Mouse (Mus musculus) liver, postnatal 0 days (tissue): ENCODE results near the gene Hyls1. TPM values are rescaled to one million over a fixed set of nuclear protein-coding genes. Genes with fewer than 3 reads are reported as not detected.

Source experiments
- ATAC-seq: fragments of 200-750 bp; cut with Nextera tagmentation; 2 replicates; pipeline ENCODE4 v1.8.0; 2017; ENCODE audit warnings: mild to moderate bottlenecking, moderate library complexity
- DNase-seq: peaks from one replicate; pipeline ENCODE4 v3.0.0-alpha.2; 2016
- H3K27ac ChIP-seq: fragments of 300-500 bp; sonication (generic); 2 replicates; pipeline ENCODE4 v1.5.1; 2014; ENCODE audit warnings: antibody characterized with exemption, moderate library complexity, mild to moderate bottlenecking, low read depth
- H3K27me3 ChIP-seq: fragments of 300-500 bp; sonication (generic); 2 replicates; pipeline ENCODE4 v1.6.1; 2014; ENCODE audit warnings: low read length, control low read depth, mixed read lengths; ENCODE audit not compliant: insufficient read depth
- H3K36me3 ChIP-seq: fragments of 300-500 bp; sonication (generic); replicated peaks from 2 replicates; pipeline ENCODE4 v1.6.1; 2014; ENCODE audit warnings: mild to moderate bottlenecking, control low read depth, low read length, moderate library complexity, mixed read lengths; ENCODE audit not compliant: insufficient read depth
- H3K4me1 ChIP-seq: fragments of 300-500 bp; sonication (generic); 2 replicates; pipeline ENCODE4 v1.6.1; 2014; ENCODE audit warnings: antibody characterized with exemption, mild to moderate bottlenecking, control low read depth; ENCODE audit not compliant: insufficient read depth
- H3K4me2 ChIP-seq: fragments of 300-500 bp; sonication (generic); 2 replicates; pipeline ENCODE4 v1.6.1; 2014; ENCODE audit warnings: low read depth, mild to moderate bottlenecking, low read length, moderate library complexity, mixed read lengths
- H3K4me3 ChIP-seq: fragments of 300-500 bp; sonication (generic); 2 replicates; pipeline ENCODE4 v1.5.1; 2014; ENCODE audit warnings: low read depth, low read length
- H3K9ac ChIP-seq: fragments of 300-500 bp; sonication (generic); replicated peaks from 2 replicates; pipeline ENCODE4 v1.6.1; 2014; ENCODE audit warnings: mild to moderate bottlenecking, moderate library complexity
- H3K9me3 ChIP-seq: fragments of 300-500 bp; sonication (generic); 2 replicates; pipeline ENCODE4 v1.6.1; 2016; ENCODE audit warnings: mild to moderate bottlenecking, control low read depth, low read length, mixed read lengths
- CTCF ChIP-seq: sonication (generic); IDR thresholded peaks from 2 replicates; pipeline ENCODE4 v1.5.1; 2016; ENCODE audit warnings: antibody characterized with exemption, low read depth
- EP300 ChIP-seq: IDR thresholded peaks from 2 replicates; pipeline ENCODE4 v1.6.1; 2016; ENCODE audit warnings: antibody characterized with exemption, low read depth, mild to moderate bottlenecking
- WGBS: fragments of 180-500 bp; shearing (Covaris S2); extraction: QIAGEN DNeasy Blood & Tissue Kit; methylation state at CpG from one replicate; pipeline ENCODE4 v1.1.7; 2014; ENCODE audit not compliant: insufficient replicate concordance; 5-methylcytosine and 5-hydroxymethylcytosine counted together
- polyA plus RNA-seq: library from polyadenylated mRNA; unstranded; fragments of >200 nt; fragmentation: Nextera tagmentation; extraction: Ambion mirVana; gene quantifications from 2 replicates; pipeline ENCODE4 v1.2.1, GENCODE M21; 2015

The Hyls1 gene
- polyA plus RNA-seq, 1 experiment from 2014 or later: 4.7 TPM

DNA sequence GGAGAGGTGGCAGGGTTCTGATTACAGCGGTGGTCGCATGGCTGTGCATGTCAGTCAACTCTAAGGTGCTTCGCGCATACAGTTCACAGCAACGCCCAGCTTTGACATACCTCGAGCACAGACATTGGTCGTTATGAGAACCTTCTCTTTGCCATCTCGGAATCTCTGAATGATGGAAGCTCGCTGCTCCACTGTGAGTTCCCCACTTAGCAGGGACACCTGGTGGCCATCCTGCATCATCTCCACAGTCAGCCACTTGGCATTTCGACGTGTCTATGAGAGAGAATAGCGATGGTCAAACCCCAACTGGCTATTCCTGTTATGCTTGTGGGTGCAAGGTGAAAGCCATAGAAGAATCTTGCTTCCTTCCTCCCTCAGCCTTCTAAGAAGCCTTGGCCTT is 24.5 kb downstream of the Hyls1 start:
- Histone ChIP-seq H3K27me3 (no peaks in the 10 kb centered on the region), H3K4me3 (no peak overlapping the region), H3K4me1 (peaks cover 3% of the 10 kb centered on the region; the same call in 1 of the 2 replicates), H3K27ac (no peak overlapping the region), H3K9me3 (no peaks in the 10 kb centered on the region), H3K9ac (no peak overlapping the region), H3K4me2 (no peak overlapping the region), H3K36me3 (no peaks in the 10 kb centered on the region)
- TF ChIP-seq CTCF (peak; percentile 17; the same call in 1 of the 2 replicates), EP300 (no peak)
- WGBS: 68% methylated on average over 12 of the region's 12 CpGs
- ATAC-seq: no peak
- DNase-seq: no peak

DNA sequence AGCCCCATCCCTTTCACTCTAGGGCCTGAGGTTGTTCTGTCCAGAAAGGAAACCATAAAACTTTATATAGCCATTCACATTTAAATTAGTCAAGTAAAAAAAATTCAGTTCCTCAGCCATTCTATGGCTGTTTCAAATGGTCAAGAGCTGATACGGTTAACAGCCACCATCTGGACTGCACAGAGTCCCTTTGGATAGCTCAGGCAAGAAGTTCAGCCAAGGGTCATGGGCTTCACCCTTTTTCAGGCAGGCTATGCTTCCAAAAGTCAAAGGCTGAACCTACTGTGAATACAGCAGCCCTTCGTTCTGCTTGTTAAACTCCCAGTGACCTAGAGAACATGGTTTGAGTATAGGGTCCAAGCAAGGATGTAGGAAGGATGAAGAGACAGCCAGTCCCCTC is 25.5 kb downstream of the Hyls1 start:
- ATAC-seq (no peak), DNase-seq (no peak)
- WGBS: 69% methylated on average over 2 of the region's 2 CpGs
- no peak for TF ChIP-seq EP300
- no peak for TF ChIP-seq CTCF
- peaks cover 3% of the 10 kb centered on the region; the same call in 1 of the 2 replicates for H3K4me1 ChIP-seq
- no peak overlapping the region for H3K9ac ChIP-seq
- H3K4me2 ChIP-seq: no peak overlapping the region
- H3K9me3 ChIP-seq: no peaks in the 10 kb centered on the region
- no peaks in the 10 kb centered on the region for H3K36me3 ChIP-seq
- H3K27me3 ChIP-seq: no peaks in the 10 kb centered on the region
- H3K27ac ChIP-seq: no peak overlapping the region
- H3K4me3 ChIP-seq: no peak overlapping the region

DNA sequence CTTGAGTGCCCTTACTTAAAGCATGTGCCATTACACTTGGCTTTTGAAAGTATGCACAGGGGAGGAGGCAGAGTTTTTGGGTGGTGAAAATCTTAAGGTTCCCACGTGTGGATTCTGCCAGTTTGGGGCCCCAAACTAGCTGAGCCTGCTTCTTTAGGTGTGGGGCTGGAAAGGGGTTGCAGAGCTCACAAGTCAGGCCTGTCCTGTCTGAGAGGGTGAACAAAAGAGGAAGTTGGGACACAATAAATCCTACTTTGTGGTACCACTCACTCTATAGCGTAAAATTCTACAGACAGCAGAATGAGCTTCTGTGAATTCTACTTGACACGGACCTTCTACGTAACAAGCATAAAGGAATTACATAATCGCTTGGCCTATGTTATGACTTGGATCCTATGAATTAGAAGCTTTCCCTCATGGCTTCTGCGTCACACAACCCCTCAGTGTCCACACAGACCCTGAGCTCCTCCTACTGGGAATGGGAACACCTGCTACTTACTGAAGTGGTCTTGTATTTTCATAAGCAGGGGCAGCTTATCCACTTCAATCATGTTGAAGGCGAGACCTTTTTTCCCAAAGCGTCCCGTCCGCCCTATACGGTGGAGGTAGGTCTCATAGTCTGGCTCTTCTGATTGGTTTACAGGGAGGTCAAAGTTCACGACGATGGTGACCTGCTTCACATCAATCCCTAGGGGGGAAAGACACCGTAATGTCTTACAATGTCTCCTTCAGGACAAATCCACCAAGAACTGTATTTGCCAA is 26.9 kb downstream of the Hyls1 start:
- H3K9me3 ChIP-seq: no peaks in the 10 kb centered on the region
- TF ChIP-seq CTCF: no peak
- no peak for TF ChIP-seq EP300
- no peak overlapping the region for H3K9ac ChIP-seq
- H3K36me3 ChIP-seq: no peaks in the 10 kb centered on the region
- WGBS: 71% methylated on average over 14 of the region's 14 CpGs
- H3K27ac ChIP-seq: no peak overlapping the region
- ATAC-seq (no peak), DNase-seq (no peak)
- H3K4me1 ChIP-seq: peaks cover 3% of the 10 kb centered on the region; the same call in 1 of the 2 replicates
- no peak overlapping the region for H3K4me3 ChIP-seq
- H3K4me2 ChIP-seq: no peak overlapping the region
- H3K27me3 ChIP-seq: no peaks in the 10 kb centered on the region

DNA sequence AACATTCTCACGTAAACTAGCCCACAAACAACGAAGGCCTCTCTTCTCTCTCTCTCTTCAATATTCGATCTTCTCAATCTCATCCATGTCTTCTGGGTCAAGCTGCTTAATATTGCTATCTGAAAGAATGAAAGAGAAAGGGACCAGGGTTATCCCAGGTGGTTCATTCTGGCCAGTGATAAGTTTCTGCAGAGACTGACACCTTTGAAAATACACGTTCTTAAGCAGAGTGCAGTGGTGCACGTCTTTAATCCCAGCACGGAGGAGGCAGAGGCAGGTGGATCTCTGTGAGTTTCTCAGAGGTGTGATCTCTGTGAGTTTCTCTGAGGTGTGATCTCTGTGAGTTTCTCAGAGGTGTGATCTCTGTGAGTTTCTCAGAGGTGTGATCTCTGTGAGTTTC is 28.3 kb downstream of the Hyls1 start:
- Histone ChIP-seq H3K9ac (no peak overlapping the region), H3K9me3 (no peaks in the 10 kb centered on the region), H3K4me3 (no peak overlapping the region), H3K27me3 (no peaks in the 10 kb centered on the region), H3K27ac (no peak overlapping the region), H3K36me3 (no peaks in the 10 kb centered on the region), H3K4me2 (no peak overlapping the region), H3K4me1 (peaks cover 2% of the 10 kb centered on the region; the same call in 1 of the 2 replicates)
- 60% methylated on average over 6 of the region's 6 CpGs for WGBS
- ATAC-seq: no peak
- DNase-seq: no peak
- TF ChIP-seq CTCF (no peak), EP300 (no peak)

DNA sequence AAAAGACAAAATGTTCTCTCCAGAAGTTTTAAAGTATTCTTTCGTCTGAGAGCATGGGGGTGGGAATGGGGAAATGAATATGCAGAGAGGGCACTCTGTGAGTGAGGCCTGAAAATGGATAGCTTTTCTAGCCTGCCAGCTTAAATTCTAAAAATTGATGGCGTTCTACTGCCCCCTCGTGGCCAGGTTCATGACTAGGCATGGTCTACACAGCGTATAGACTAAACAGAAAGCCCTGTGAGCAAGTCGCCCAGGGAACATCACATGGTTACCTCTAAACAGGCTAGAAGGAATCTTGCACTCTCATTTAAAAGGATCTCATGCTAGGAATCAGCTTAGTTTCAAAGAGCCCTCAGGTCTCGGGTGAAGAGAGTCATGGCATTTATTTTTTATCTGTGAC is 28.7 kb downstream of the Hyls1 start:
- Histone ChIP-seq H3K27ac (no peak overlapping the region), H3K9me3 (no peaks in the 10 kb centered on the region), H3K4me2 (no peak overlapping the region), H3K27me3 (no peaks in the 10 kb centered on the region), H3K36me3 (no peaks in the 10 kb centered on the region), H3K4me1 (no peaks in the 10 kb centered on the region), H3K9ac (no peak overlapping the region), H3K4me3 (no peak overlapping the region)
- TF ChIP-seq EP300 (no peak), CTCF (peak; percentile 81)
- WGBS: 8% methylated on average over 6 of the region's 6 CpGs
- DNase-seq (peak; percentile 83), ATAC-seq (peak; percentile 67)

DNA sequence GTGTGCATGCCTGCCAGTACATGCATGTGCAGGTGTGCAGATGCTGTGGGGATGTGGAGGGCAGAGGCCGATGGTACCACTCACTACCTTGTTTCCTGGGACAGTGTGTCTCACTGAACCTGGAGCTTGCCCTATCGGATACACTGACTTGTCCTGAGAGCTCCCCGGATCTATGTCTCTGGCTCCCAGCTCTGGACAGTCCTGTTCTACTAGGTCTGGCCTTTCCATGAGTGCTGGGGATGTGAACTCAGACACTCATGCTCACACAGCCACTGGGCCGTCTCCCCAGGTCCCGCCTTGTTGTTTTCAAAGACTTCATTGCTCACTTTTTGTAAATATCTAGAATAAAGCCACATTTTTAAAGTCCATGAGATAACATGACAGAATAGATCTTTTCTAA is 29.2 kb downstream of the Hyls1 start:
- H3K36me3 ChIP-seq: no peaks in the 10 kb centered on the region
- no peaks in the 10 kb centered on the region for H3K27me3 ChIP-seq
- ATAC-seq: no peak
- no peak overlapping the region for H3K4me2 ChIP-seq
- 75% methylated on average over 5 of the region's 5 CpGs for WGBS
- H3K4me3 ChIP-seq: no peak overlapping the region
- no peak for DNase-seq
- no peak overlapping the region for H3K27ac ChIP-seq
- H3K9me3 ChIP-seq: no peaks in the 10 kb centered on the region
- no peaks in the 10 kb centered on the region for H3K4me1 ChIP-seq
- TF ChIP-seq CTCF: no peak
- no peak for TF ChIP-seq EP300
- no peak overlapping the region for H3K9ac ChIP-seq
